Mouse (Mus musculus) liver, postnatal 0 days (tissue): ENCODE results near the gene Arcn1.

ENCODE experiments used
- CTCF ChIP-seq: sonication (generic); IDR thresholded peaks from 2 replicates; pipeline ENCODE4 v1.5.1; 2016; ENCODE audit warnings: antibody characterized with exemption, low read depth
- EP300 ChIP-seq: IDR thresholded peaks from 2 replicates; pipeline ENCODE4 v1.6.1; 2016; ENCODE audit warnings: antibody characterized with exemption, low read depth, mild to moderate bottlenecking

- TF ChIP-seq CTCF (no peak), EP300 (no peak)
Observed at GRCm38 (mm10) chr9:44708925-44709324, 58.7 kb downstream of the Arcn1 start.
